Mouse (Mus musculus) embryonic facial prominence, embryonic 15.5 days (tissue): ENCODE data around the gene Slc9a3r2. TPM values are rescaled to one million over a fixed set of nuclear protein-coding genes. Genes with fewer than 3 reads are reported as not detected.
"Not testable (repeated sequence)": the region's sequence is repeated elsewhere in the genome, so short reads cannot be mapped to it uniquely, and the experiment has no call there.

Experiments
- ATAC-seq: fragments of 200-750 bp; cut with Nextera tagmentation; 2 replicates; pipeline ENCODE4 v1.8.0; 2017; ENCODE audit warnings: low read depth, moderate TSS enrichment; ENCODE audit not compliant: insufficient number of reproducible peaks, low FRiP score, low TSS enrichment
- H3K27ac ChIP-seq: fragments of 300-500 bp; sonication (generic); replicated peaks from 2 replicates; pipeline ENCODE4 v1.5.1; 2015; ENCODE audit warnings: mild to moderate bottlenecking, inconsistent platforms
- H3K27me3 ChIP-seq: fragments of 300-500 bp; sonication (generic); 2 replicates; pipeline ENCODE4 v1.6.1; 2015; ENCODE audit warnings: inconsistent platforms
- H3K36me3 ChIP-seq: fragments of 300-500 bp; sonication (generic); 2 replicates; pipeline ENCODE4 v1.6.1; 2015; ENCODE audit warnings: mild to moderate bottlenecking, inconsistent platforms
- H3K4me1 ChIP-seq: fragments of 300-500 bp; sonication (generic); 2 replicates; pipeline ENCODE4 v1.6.1; 2015; ENCODE audit warnings: inconsistent platforms
- H3K4me2 ChIP-seq: fragments of 300-500 bp; sonication (generic); replicated peaks from 2 replicates; pipeline ENCODE4 v1.6.1; 2015; ENCODE audit warnings: mild to moderate bottlenecking, inconsistent platforms
- H3K4me3 ChIP-seq: fragments of 300-500 bp; sonication (generic); replicated peaks from 2 replicates; pipeline ENCODE4 v1.5.1; 2015; ENCODE audit warnings: mild to moderate bottlenecking, inconsistent platforms
- H3K9ac ChIP-seq: fragments of 300-500 bp; sonication (generic); 2 replicates; pipeline ENCODE4 v1.6.1; 2015; ENCODE audit warnings: inconsistent platforms
- H3K9me3 ChIP-seq: fragments of 300-500 bp; sonication (generic); replicated peaks from 2 replicates; pipeline ENCODE4 v1.6.1; 2016; ENCODE audit warnings: inconsistent platforms
- WGBS: fragments of 180-500 bp; shearing (Covaris S2); methylation state at CpG from one replicate; pipeline ENCODE4 v1.1.7; 2015; 5-methylcytosine and 5-hydroxymethylcytosine counted together
- polyA plus RNA-seq: library from polyadenylated mRNA; unstranded; fragments of >200 nt; fragmentation: Nextera tagmentation; extraction: Ambion mirVana; gene quantifications from 2 replicates; pipeline ENCODE4 v1.2.1, GENCODE M21; 2015

Slc9a3r2 gene
- polyA plus RNA-seq, 1 experiment from 2014 or later: 65.9 TPM

DNA sequence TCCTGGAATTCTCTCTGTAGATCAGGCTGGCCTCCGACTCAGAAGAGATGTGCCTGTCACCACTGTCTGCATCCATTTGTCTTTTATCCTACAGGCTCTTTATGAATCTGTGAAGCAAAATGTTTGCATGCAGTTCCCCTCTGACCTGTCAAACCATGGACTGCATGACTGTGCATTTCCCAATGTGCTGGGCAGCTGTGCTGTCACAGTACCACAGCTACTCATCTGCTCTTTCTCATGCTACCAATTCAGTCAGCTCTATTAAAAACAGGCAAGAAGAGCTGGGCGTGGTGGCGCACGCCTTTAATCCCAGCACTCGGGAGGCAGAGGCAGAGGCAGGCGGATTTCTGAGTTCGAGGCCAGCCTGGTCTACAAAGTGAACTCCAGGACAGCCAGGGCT, 16.9 kb upstream of the Slc9a3r2 start:
- not testable (repeated sequence) for H3K9ac ChIP-seq, H3K27me3 ChIP-seq, H3K9me3 ChIP-seq, H3K4me3 ChIP-seq, H3K36me3 ChIP-seq, H3K27ac ChIP-seq, ATAC-seq, H3K4me2 ChIP-seq
- WGBS: 56% methylated on average over 7 of the region's 7 CpGs
- peaks cover 27% of the 10 kb centered on the region for H3K4me1 ChIP-seq

- WGBS: 2% methylated on average over 47 of the region's 47 CpGs
- Histone ChIP-seq H3K4me1 (peaks cover 8% of the 10 kb centered on the region), H3K4me2 (peak within 1 kb of the TSS; percentile 92), H3K9me3 (no peaks in the 10 kb centered on the region), H3K9ac (peak within 1 kb of the TSS; percentile 35), H3K4me3 (peak within 1 kb of the TSS; percentile 45), H3K27me3 (peaks cover 30% of the 10 kb centered on the region), H3K27ac (no peak within 1 kb of the TSS), H3K36me3 (no peaks in the 10 kb centered on the region)
- 0 out of 2 replicates have a peak, but pooled peaks have one; percentile 17 for ATAC-seq
Observed at GRCm38 (mm10) chr17:24658017-24658758, 8.1 kb upstream of the Slc9a3r2 start, which contains the start of gene Npw. Gene Npw (minus strand): TSS chr17:24658457.

DNA sequence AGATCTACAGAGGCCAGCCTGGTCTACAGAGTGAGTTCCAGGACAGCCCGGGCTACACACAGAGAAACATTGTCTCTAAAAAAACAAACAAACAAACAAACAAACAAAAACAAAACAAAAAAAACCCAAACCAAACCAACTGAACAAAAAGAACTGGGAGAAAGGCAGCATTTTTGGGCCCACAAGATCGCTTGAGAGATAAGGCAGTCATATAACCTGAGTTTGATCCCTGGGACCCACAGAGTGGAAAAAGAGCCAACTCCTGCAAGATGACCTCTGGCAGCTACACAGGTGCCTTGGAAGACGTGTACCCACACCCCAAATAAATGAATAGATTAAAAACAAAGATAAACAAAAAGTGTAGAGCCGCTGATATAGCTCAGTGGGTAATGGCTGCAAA, 4.8 kb upstream of the Slc9a3r2 start:
- Histone ChIP-seq H3K9ac (no peak overlapping the region), H3K27ac (no peak overlapping the region), H3K27me3 (peaks cover 30% of the 10 kb centered on the region), H3K4me2 (no peak overlapping the region), H3K4me3 (no peak overlapping the region), H3K4me1 (peaks cover 13% of the 10 kb centered on the region), H3K36me3 (no peaks in the 10 kb centered on the region), H3K9me3 (no peaks in the 10 kb centered on the region)
- no peak for ATAC-seq
- WGBS: 70% methylated on average over 4 of the region's 4 CpGs

GRCm38 (mm10) chr17:24653967-24654710, 4.0 kb upstream of the Slc9a3r2 start:
- Histone ChIP-seq H3K4me3 (peak overlapping the region; percentile 33), H3K27me3 (peaks cover 25% of the 10 kb centered on the region), H3K27ac (0 out of 2 replicates have a peak overlapping the region, but pooled peaks have one; percentile 45), H3K4me2 (peak overlapping the region; percentile 55), H3K9me3 (no peaks in the 10 kb centered on the region), H3K4me1 (peaks cover 21% of the 10 kb centered on the region), H3K36me3 (no peaks in the 10 kb centered on the region), H3K9ac (peak overlapping the region; percentile 21; the same call in 1 of the 2 replicates)
- WGBS: 4% methylated on average over 19 of the region's 19 CpGs
- peak; percentile 51; the same call in 1 of the 2 replicates for ATAC-seq

GRCm38 (mm10) chr17:24651835-24652234, 1.7 kb upstream of the Slc9a3r2 start:
- H3K36me3 ChIP-seq: no peaks in the 10 kb centered on the region
- 74% methylated on average over 3 of the region's 3 CpGs for WGBS
- H3K9me3 ChIP-seq: no peaks in the 10 kb centered on the region
- no peak overlapping the region for H3K4me2 ChIP-seq
- no peak overlapping the region for H3K9ac ChIP-seq
- H3K4me3 ChIP-seq: no peak overlapping the region
- no peak for ATAC-seq
- H3K4me1 ChIP-seq: peaks cover 21% of the 10 kb centered on the region
- H3K27me3 ChIP-seq: peaks cover 2% of the 10 kb centered on the region; the same call in 1 of the 2 replicates
- no peak overlapping the region for H3K27ac ChIP-seq

GRCm38 (mm10) chr17:24650766-24651165, 639 bp upstream of the Slc9a3r2 start:
- no peaks in the 10 kb centered on the region for H3K9me3 ChIP-seq
- H3K9ac ChIP-seq: no peak overlapping the region
- peaks cover 4% of the 10 kb centered on the region; the same call in 1 of the 2 replicates for H3K36me3 ChIP-seq
- H3K4me2 ChIP-seq: peak overlapping the region; percentile 91
- peak overlapping the region; percentile 80; the same call in 1 of the 2 replicates for H3K4me3 ChIP-seq
- no peak overlapping the region for H3K27ac ChIP-seq
- no peak for ATAC-seq
- H3K27me3 ChIP-seq: no peaks in the 10 kb centered on the region
- H3K4me1 ChIP-seq: peaks cover 27% of the 10 kb centered on the region
- WGBS: 73% methylated on average over 4 of the region's 4 CpGs

DNA sequence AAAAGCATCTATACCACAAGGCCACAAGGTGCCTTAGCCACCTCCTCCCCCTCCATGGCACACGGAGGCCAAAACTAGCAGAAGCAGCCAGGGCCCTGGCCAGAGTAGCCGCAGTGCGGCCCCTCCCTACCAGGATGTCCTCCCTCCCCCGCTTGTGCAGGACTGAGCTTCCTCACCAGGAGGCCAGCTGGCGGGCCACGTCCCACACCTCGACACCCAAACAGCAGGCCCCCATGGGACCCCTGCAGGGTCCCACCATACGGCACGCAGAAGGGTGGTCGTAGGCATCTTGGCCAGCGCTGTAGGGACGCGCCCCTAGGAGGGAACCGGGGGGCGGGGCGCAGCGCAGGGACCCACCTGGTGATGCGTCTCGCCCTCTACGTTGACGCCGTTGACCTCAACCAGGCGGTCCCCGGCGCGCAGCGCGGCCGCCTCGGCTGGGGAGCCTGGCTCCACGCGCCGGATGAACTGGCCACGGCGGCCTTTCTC, 502 bp downstream of the Slc9a3r2 start:
- Histone ChIP-seq H3K27ac (peak overlapping the region; percentile 55), H3K4me2 (peak overlapping the region; percentile 91), H3K9me3 (no peaks in the 10 kb centered on the region), H3K4me3 (peak overlapping the region; percentile 80), H3K27me3 (no peaks in the 10 kb centered on the region), H3K9ac (peak overlapping the region; percentile 85), H3K4me1 (peaks cover 39% of the 10 kb centered on the region), H3K36me3 (peaks cover 7% of the 10 kb centered on the region; the same call in 1 of the 2 replicates)
- under 1% methylated on average over 35 of the region's 35 CpGs for WGBS
- ATAC-seq: peak; percentile 11; the same call in 1 of the 2 replicates

- H3K36me3 ChIP-seq: peaks cover 8% of the 10 kb centered on the region; the same call in 1 of the 2 replicates
- H3K4me2 ChIP-seq: peak overlapping the region; percentile 91
- peaks cover 47% of the 10 kb centered on the region for H3K4me1 ChIP-seq
- H3K27me3 ChIP-seq: no peaks in the 10 kb centered on the region
- peak overlapping the region; percentile 80 for H3K4me3 ChIP-seq
- no peak for ATAC-seq
- 0 out of 2 replicates have a peak overlapping the region, but pooled peaks have one; percentile 55 for H3K27ac ChIP-seq
- H3K9me3 ChIP-seq: no peaks in the 10 kb centered on the region
- WGBS: 81% methylated on average over 10 of the region's 10 CpGs
- no peak overlapping the region for H3K9ac ChIP-seq
Observed at GRCm38 (mm10) chr17:24648731-24649377, 1.3 kb downstream of the Slc9a3r2 start.

- Histone ChIP-seq H3K36me3 (peaks cover 8% of the 10 kb centered on the region; the same call in 1 of the 2 replicates), H3K4me2 (no peak overlapping the region), H3K9ac (no peak overlapping the region), H3K27ac (no peak overlapping the region), H3K9me3 (no peaks in the 10 kb centered on the region), H3K27me3 (no peaks in the 10 kb centered on the region), H3K4me3 (no peak overlapping the region), H3K4me1 (peaks cover 51% of the 10 kb centered on the region)
- 73% methylated on average over 11 of the region's 11 CpGs for WGBS
- ATAC-seq: no peak
Observed at GRCm38 (mm10) chr17:24647493-24647892, 2.6 kb downstream of the Slc9a3r2 start.

- H3K9ac ChIP-seq: no peak overlapping the region
- H3K27ac ChIP-seq: 0 out of 2 replicates have a peak overlapping the region, but pooled peaks have one; percentile 34
- WGBS: 82% methylated on average over 4 of the region's 4 CpGs
- no peak for ATAC-seq
- H3K27me3 ChIP-seq: no peaks in the 10 kb centered on the region
- H3K36me3 ChIP-seq: peaks cover 12% of the 10 kb centered on the region; the same call in 1 of the 2 replicates
- H3K9me3 ChIP-seq: no peaks in the 10 kb centered on the region
- peaks cover 51% of the 10 kb centered on the region for H3K4me1 ChIP-seq
- H3K4me3 ChIP-seq: no peak overlapping the region
- no peak overlapping the region for H3K4me2 ChIP-seq
Observed at GRCm38 (mm10) chr17:24646381-24646780, 3.7 kb downstream of the Slc9a3r2 start.
